Mouse (Mus musculus): ENCODE data around the gene Rnpc3.

DNA sequence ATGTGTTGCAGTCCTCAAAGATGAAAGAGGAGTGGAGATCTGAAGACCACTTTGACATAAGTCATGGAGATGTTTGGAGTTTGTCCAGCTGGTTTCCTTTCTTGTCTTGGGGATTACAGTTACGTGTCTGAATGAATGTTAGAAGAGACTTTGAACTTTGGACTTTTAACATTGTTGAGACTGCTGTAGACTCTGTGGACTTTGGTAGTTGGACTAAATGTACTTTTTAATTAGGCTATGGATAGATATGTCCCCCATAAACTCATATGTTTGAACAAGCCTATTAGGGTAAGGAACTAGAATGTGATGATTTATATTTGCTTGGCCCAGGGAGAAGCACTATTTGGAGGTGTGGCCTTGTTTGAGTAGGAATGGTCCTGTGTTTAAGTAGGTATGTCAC is 9.6 kb upstream of the Rnpc3 start:
- no peak for TF ChIP-seq CTCF (IDR thresholded peaks at IDR 0.05; ENCODE audit: low read depth, low read length)
- TF ChIP-seq POLR2AphosphoS5 (IDR thresholded peaks at IDR 0.05; ENCODE audit: insufficient replicate concordance, low read depth, low read length), result no peak
- no peak for TF ChIP-seq GATA1 (IDR thresholded peaks at IDR 0.05; ENCODE audit: borderline replicate concordance, low read length)
